ENCODE assay signal across 9 mouse cellular contexts in genomic region chr9:40811860-40812259, GRCm38 (mm10). TPM values are rescaled to one million over a fixed set of nuclear protein-coding genes. Genes with fewer than 3 reads are reported as not detected.
DNase-seq lines count a peak whose midpoint lies in the region; ATAC-seq and TF ChIP-seq lines count a peak whose summit lies in the region.
"Had no signal": no experiment of that assay in that cellular context is flagged by ENCODE, and none has a peak within 500 bp of the region (broad histone marks: within the 10 kb centered on the region; RNA-seq: fewer than 3 reads in every experiment).

No protein-coding gene starts in this region.

- peak; percentile 50 for TF ChIP-seq CTCF in gastrocnemius, adult 2 months (IDR thresholded peaks at IDR 0.05)
- peak; percentile 53 for TF ChIP-seq CTCF in lung, postnatal 0 days (IDR thresholded peaks at IDR 0.05)
- no peak for TF ChIP-seq CTCF in lung, adult 2 months (IDR thresholded peaks at IDR 0.05; ENCODE audit: insufficient read depth, low read length)

- no peak for TF ChIP-seq EP300 in lung, postnatal 0 days (IDR thresholded peaks at IDR 0.05)

- H3K9ac ChIP-seq in lung, postnatal 0 days (replicated peaks; ENCODE audit: low read depth), result no peak overlapping the region
- H3K9ac ChIP-seq in forebrain, embryonic 16.5 days (replicated peaks; ENCODE audit: low read depth, low read length), result no peak overlapping the region

- no peaks in the 10 kb centered on the region for H3K27me3 ChIP-seq in lung, postnatal 0 days (replicated peaks; ENCODE audit: insufficient read depth, low read length)
- H3K27me3 ChIP-seq in splenic B cell, adult 2 months (ENCODE audit: control insufficient read depth, insufficient read depth, low read length, poor library complexity, severe bottlenecking), result no peaks in the 10 kb centered on the region
- H3K27me3 ChIP-seq in forebrain, embryonic 16.5 days (replicated peaks; ENCODE audit: control insufficient read depth, insufficient read depth, low read length), result no peaks in the 10 kb centered on the region

- DNase-seq in gastrocnemius, adult 2 months, result no peak
- no peak for DNase-seq in gastrocnemius, postnatal 25 days
- DNase-seq in lung, postnatal 0 days (ENCODE audit: low spot score), result no peak
- no peak for DNase-seq in lung, adult 2 months
- peak; percentile 88 for DNase-seq in R1 (ENCODE audit: low read depth, low spot score)
- peak; percentile 65 for DNase-seq in splenic B cell, adult 2 months (ENCODE audit: low read depth, low spot score)
- DNase-seq: kidney, adult 9 months had no signal

- no peaks in the 10 kb centered on the region for H3K36me3 ChIP-seq in lung, postnatal 0 days (ENCODE audit: insufficient read depth, low read length)
- H3K36me3 ChIP-seq in splenic B cell, adult 2 months (ENCODE audit: control insufficient read depth, insufficient read depth, low read length, poor library complexity, severe bottlenecking), result peaks cover 2% of the 10 kb centered on the region; the same call in 1 of the 2 replicates
- H3K36me3 ChIP-seq in forebrain, embryonic 16.5 days (ENCODE audit: control insufficient read depth, insufficient read depth), result no peaks in the 10 kb centered on the region

- TF ChIP-seq POLR2A in lung, adult 2 months (IDR thresholded peaks at IDR 0.05; ENCODE audit: borderline replicate concordance, extremely low read depth, low read depth, low read length), result no peak

- H3K4me2 ChIP-seq in lung, postnatal 0 days (replicated peaks; ENCODE audit: low read depth, low read length), result no peak overlapping the region
- no peak overlapping the region for H3K4me2 ChIP-seq in forebrain, embryonic 16.5 days (ENCODE audit: low read length)

- H3K27ac ChIP-seq in gastrocnemius, adult 2 months, result no peak overlapping the region
- H3K27ac ChIP-seq in lung, postnatal 0 days (ENCODE audit: low read length), result no peak overlapping the region
- no peak overlapping the region for H3K27ac ChIP-seq in forebrain, embryonic 16.5 days (ENCODE audit: low read length)

- H3K4me3 ChIP-seq in gastrocnemius, adult 2 months, result no peak overlapping the region
- H3K4me3 ChIP-seq in lung, postnatal 0 days (ENCODE audit: low read depth, low read length), result no peak overlapping the region
- H3K4me3 ChIP-seq in lung, adult 2 months (replicated peaks; ENCODE audit: extremely low read depth, low read depth, low read length), result no peak overlapping the region
- H3K4me3 ChIP-seq in forebrain, embryonic 16.5 days (replicated peaks; ENCODE audit: low read length), result no peak overlapping the region

- no peaks in the 10 kb centered on the region for H3K9me3 ChIP-seq in lung, postnatal 0 days (ENCODE audit: low read length)
- H3K9me3 ChIP-seq in forebrain, embryonic 16.5 days (ENCODE audit: control insufficient read depth, low read length), result no peaks in the 10 kb centered on the region

- intact Hi-C loops in gastrocnemius, adult 2 months (cut with DNase I), result no loop called here

- no peak for ATAC-seq in lung, postnatal 0 days
- ATAC-seq in megakaryocyte progenitor cell, adult 5-6 weeks (replicated peaks; ENCODE audit: poor library complexity), result no peak
- no peak for ATAC-seq in forebrain, embryonic 16.5 days

- 54% methylated on average over 2 of the region's 2 CpGs for WGBS in lung, postnatal 0 days
- WGBS in lung, adult 2 months, result 56% methylated on average over 2 of the region's 2 CpGs
- WGBS in forebrain, embryonic 16.5 days, result 49% methylated on average over 2 of the region's 2 CpGs

- no peaks in the 10 kb centered on the region for H3K4me1 ChIP-seq in lung, postnatal 0 days (ENCODE audit: insufficient read depth, low read depth, low read length)
- H3K4me1 ChIP-seq in lung, adult 2 months (ENCODE audit: control insufficient read depth, insufficient read depth, low read length), result peaks cover 12% of the 10 kb centered on the region
- H3K4me1 ChIP-seq in forebrain, embryonic 16.5 days (replicated peaks; ENCODE audit: control insufficient read depth, insufficient read depth, low read length), result peaks cover 13% of the 10 kb centered on the region

RNA-seq across cellular contexts. Expression of gene Hspa8, which starts 11.1 kb away (rescaled TPM):
- 1,000 to 10,000 TPM; 1,297 to 1,609 TPM for total RNA-seq in gastrocnemius, adult 2 months (2021)
- total RNA-seq in gastrocnemius, postnatal 25 days (2021), result 1,000 to 10,000 TPM; 1,183 to 1,197 TPM
- 956 and 1,427 TPM in 2 replicates for polyA plus RNA-seq in lung, postnatal 0 days (2015; fragmentation: Nextera tagmentation; extraction: Ambion mirVana)
- 1,079 and 1,193 TPM in 2 replicates for polyA plus RNA-seq in lung, adult 2 months (2012; rRNA removed)
- 3,635 and 4,207 TPM in 2 replicates for total RNA-seq in megakaryocyte progenitor cell, adult 5-6 weeks (2015)
- 4,709 and 5,125 TPM in 2 replicates for total RNA-seq in megakaryocyte progenitor cell, adult 5-6 weeks (2017)
- polyA plus RNA-seq in forebrain, embryonic 16.5 days (2015; fragmentation: Nextera tagmentation; extraction: Ambion mirVana), result 3,453 and 3,528 TPM in 2 replicates

Comparison
In these comparisons a context has a peak if more than half of its experiments do, and no peak if none do; other contexts are left out.
1. DNase-seq: peak in R1 (single experiment) and splenic B cell, adult 2 months (single experiment); none in gastrocnemius, adult 2 months (single experiment), gastrocnemius, postnatal 25 days (single experiment), lung, postnatal 0 days (single experiment) and lung, adult 2 months (single experiment).